Mouse (Mus musculus) cerebellum, adult 11 months (tissue): Measurements from ENCODE around the gene Bcl11b.

ENCODE experiments used
- DNase-seq: peaks from one replicate; pipeline ENCODE4 v3.0.0; 2022

Gene Bcl11b

GRCm38 (mm10) chr12:107997901-107998300 lies 5.5 kb downstream of the Bcl11b start:
- DNase-seq, result no peak

- no peak for DNase-seq
Measured at GRCm38 (mm10) chr12:107997241-107997640, 6.2 kb downstream of the Bcl11b start.

- DNase-seq, result no peak
Measured at GRCm38 (mm10) chr12:107996773-107997172, 6.6 kb downstream of the Bcl11b start.

GRCm38 (mm10) chr12:107996216-107996615 lies 7.2 kb downstream of the Bcl11b start:
- DNase-seq, result no peak

GRCm38 (mm10) chr12:107994421-107994820 lies 9.0 kb downstream of the Bcl11b start:
- no peak for DNase-seq

GRCm38 (mm10) chr12:107993029-107993428 lies 10.4 kb downstream of the Bcl11b start:
- DNase-seq, result no peak

- no peak for DNase-seq
Measured at GRCm38 (mm10) chr12:107991191-107991590, 12.2 kb downstream of the Bcl11b start.

GRCm38 (mm10) chr12:107983211-107983610 lies 20.2 kb downstream of the Bcl11b start:
- no peak for DNase-seq

GRCm38 (mm10) chr12:107982306-107982705 lies 21.1 kb downstream of the Bcl11b start:
- no peak for DNase-seq

- DNase-seq, result no peak
Measured at GRCm38 (mm10) chr12:107981231-107981630, 22.2 kb downstream of the Bcl11b start.

- DNase-seq, result no peak
Measured at GRCm38 (mm10) chr12:107980261-107980961, 23.0 kb downstream of the Bcl11b start.

- no peak for DNase-seq
Measured at GRCm38 (mm10) chr12:107979710-107980260, 23.6 kb downstream of the Bcl11b start.

GRCm38 (mm10) chr12:107978736-107979255 lies 24.6 kb downstream of the Bcl11b start:
- DNase-seq, result no peak

GRCm38 (mm10) chr12:107978063-107978462 lies 25.3 kb downstream of the Bcl11b start:
- no peak for DNase-seq

GRCm38 (mm10) chr12:107977534-107977933 lies 25.9 kb downstream of the Bcl11b start:
- DNase-seq, result no peak

GRCm38 (mm10) chr12:107977086-107977485 lies 26.3 kb downstream of the Bcl11b start:
- DNase-seq, result no peak

GRCm38 (mm10) chr12:107976571-107977001 lies 26.8 kb downstream of the Bcl11b start:
- DNase-seq, result no peak

- no peak for DNase-seq
Measured at GRCm38 (mm10) chr12:107975897-107976570, 27.4 kb downstream of the Bcl11b start.

- no peak for DNase-seq
Measured at GRCm38 (mm10) chr12:107975479-107975896, 27.9 kb downstream of the Bcl11b start.

GRCm38 (mm10) chr12:107974504-107974903 lies 28.9 kb downstream of the Bcl11b start:
- DNase-seq, result no peak

GRCm38 (mm10) chr12:107973556-107974140 lies 29.8 kb downstream of the Bcl11b start:
- no peak for DNase-seq

- no peak for DNase-seq
Measured at GRCm38 (mm10) chr12:107971081-107971780, 32.2 kb downstream of the Bcl11b start.

- no peak for DNase-seq
Measured at GRCm38 (mm10) chr12:107970637-107971036, 32.8 kb downstream of the Bcl11b start.
